ENCODE assay signal across 27 mouse cellular contexts in genomic region chr17:32981361-32981760, GRCm38 (mm10).
"Had no signal": no experiment of that assay in that cellular context is flagged by ENCODE, and none has a peak within 500 bp of the region (broad histone marks: within the 10 kb centered on the region; RNA-seq: fewer than 3 reads in every experiment).

No protein-coding gene starts in this region.

- H3K4me2 ChIP-seq: heart, embryonic 12.5 days; hindbrain, embryonic 12.5 days; hindbrain, embryonic 14.5 days; intestine, embryonic 15.5 days; limb, embryonic 12.5 days; liver, embryonic 11.5 days; liver, embryonic 13.5 days; liver, embryonic 15.5 days had no signal

- H3K27ac ChIP-seq: gastrocnemius, adult 2 months; heart, embryonic 10.5 days; hindbrain, embryonic 10.5 days; hindbrain, embryonic 12.5 days; hindbrain, embryonic 14.5 days; intestine, embryonic 15.5 days; layer of hippocampus, adult 2 months; left cerebral cortex, adult 2 months; limb, embryonic 10.5 days; limb, embryonic 12.5 days; liver, embryonic 13.5 days; liver, embryonic 15.5 days had no signal

- H3K9me3 ChIP-seq: heart, embryonic 10.5 days; hindbrain, embryonic 12.5 days; intestine, embryonic 15.5 days; limb, embryonic 10.5 days; liver, embryonic 13.5 days; liver, embryonic 15.5 days had no signal

- H3K4me3 ChIP-seq: gastrocnemius, adult 2 months; heart, embryonic 10.5 days; heart, embryonic 12.5 days; hindbrain, embryonic 10.5 days; hindbrain, embryonic 12.5 days; intestine, embryonic 15.5 days; layer of hippocampus, adult 2 months; left cerebral cortex, adult 2 months; limb, embryonic 10.5 days; limb, embryonic 12.5 days; liver, embryonic 13.5 days; liver, embryonic 15.5 days had no signal

- H3K27me3 ChIP-seq: heart, embryonic 12.5 days; hindbrain, embryonic 12.5 days; intestine, embryonic 15.5 days; limb, embryonic 12.5 days; liver, embryonic 13.5 days; liver, embryonic 15.5 days had no signal

- H3K9ac ChIP-seq: heart, embryonic 12.5 days; hindbrain, embryonic 12.5 days; hindbrain, embryonic 14.5 days; intestine, embryonic 15.5 days; limb, embryonic 12.5 days; liver, embryonic 13.5 days; liver, embryonic 15.5 days; liver, postnatal 0 days had no signal

- ATAC-seq: hindbrain, embryonic 16.5 days; inflammation-experienced regulatory T-cells, adult 6 months; intestine, embryonic 15.5 days; intestine, postnatal 0 days; liver, postnatal 0 days had no signal

- DNase-seq: gastrocnemius, adult 2 months; gastrocnemius, postnatal 10 days; gastrocnemius, postnatal 25 days; heart, postnatal 10 days; heart, postnatal 4 days; kidney, adult 18-20 months; kidney, adult 8-10 months; kidney, postnatal 14 days; kidney, postnatal 4 days; liver; liver, embryonic 13.5 days; liver, postnatal 0 days had no signal

- H3K4me1 ChIP-seq: heart, embryonic 10.5 days; heart, embryonic 12.5 days; hindbrain, embryonic 10.5 days; hindbrain, embryonic 12.5 days; intestine, embryonic 15.5 days; limb, embryonic 10.5 days; limb, embryonic 12.5 days; liver, embryonic 13.5 days; liver, embryonic 15.5 days had no signal
